Mouse (Mus musculus) testis, adult 2 months (tissue): Measurements from ENCODE around the gene Nudt22. TPM values are rescaled to one million over a fixed set of nuclear protein-coding genes. Genes with fewer than 3 reads are reported as not detected.

ENCODE experiments used
- H3K27ac ChIP-seq: fragments of 200-500 bp; 2 replicates; pipeline ENCODE4 v1.5.1; 2012; ENCODE audit warnings: low read depth, low read length; ENCODE audit not compliant: control insufficient read depth, insufficient read depth
- H3K27me3 ChIP-seq: fragments of 200-500 bp; 2 replicates; pipeline ENCODE4 v1.6.1; 2012; ENCODE audit warnings: mild to moderate bottlenecking, low read length, moderate library complexity; ENCODE audit not compliant: control insufficient read depth, insufficient read depth
- H3K36me3 ChIP-seq: fragments of 200-500 bp; 2 replicates; pipeline ENCODE4 v1.6.1; 2012; ENCODE audit warnings: mild to moderate bottlenecking, low read length; ENCODE audit not compliant: control insufficient read depth, insufficient read depth
- H3K4me1 ChIP-seq: fragments of 200-500 bp; 2 replicates; pipeline ENCODE4 v1.6.1; 2012; ENCODE audit warnings: low read length; ENCODE audit not compliant: control insufficient read depth, insufficient read depth
- H3K4me3 ChIP-seq: fragments of 200-500 bp; 2 replicates; pipeline ENCODE4 v1.5.1; 2012; ENCODE audit warnings: low read depth, mild to moderate bottlenecking, low read length, moderate library complexity, mixed read lengths; ENCODE audit not compliant: control insufficient read depth
- CTCF ChIP-seq: fragments of 200-500 bp; IDR thresholded peaks from 2 replicates; pipeline ENCODE4 v1.5.1; 2012; ENCODE audit warnings: low read depth, mild to moderate bottlenecking, inconsistent platforms, low read length, moderate library complexity; ENCODE audit not compliant: control insufficient read depth, insufficient read depth, insufficient replicate concordance
- POLR2A ChIP-seq: fragments of 200-500 bp; IDR thresholded peaks from 2 replicates; pipeline ENCODE4 v1.6.1; 2012; ENCODE audit warnings: low read depth, mild to moderate bottlenecking, inconsistent platforms, low read length, moderate library complexity; ENCODE audit not compliant: control insufficient read depth
- polyA plus RNA-seq: library from polyadenylated mRNA; depleted of rRNA; stranded (reverse); fragments of >200 nt; gene quantifications from 2 replicates; pipeline ENCODE4 v1.2.3, GENCODE M21; 2012; rRNA removed

Gene Nudt22
- polyA plus RNA-seq, 1 experiment = 8.6 TPM

GRCm38 (mm10) chr19:6948186-6948585 lies 47.7 kb downstream of the Nudt22 start:
- Histone ChIP-seq H3K36me3 (no peaks in the 10 kb centered on the region), H3K27me3 (no peaks in the 10 kb centered on the region), H3K4me3 (no peak overlapping the region), H3K27ac (no peak overlapping the region), H3K4me1 (peaks cover 20% of the 10 kb centered on the region)
- TF ChIP-seq CTCF (no peak), POLR2A (no peak)

- no peak for TF ChIP-seq POLR2A
- no peak for TF ChIP-seq CTCF
- Histone ChIP-seq H3K27ac (no peak overlapping the region), H3K36me3 (no peaks in the 10 kb centered on the region), H3K27me3 (no peaks in the 10 kb centered on the region), H3K4me1 (peaks cover 20% of the 10 kb centered on the region), H3K4me3 (no peak overlapping the region)
Observed at GRCm38 (mm10) chr19:6947742-6948141, 48.2 kb downstream of the Nudt22 start.

GRCm38 (mm10) chr19:6943709-6944108 lies 52.2 kb downstream of the Nudt22 start:
- TF ChIP-seq CTCF (no peak), POLR2A (no peak)
- peaks cover 13% of the 10 kb centered on the region for H3K4me1 ChIP-seq
- no peaks in the 10 kb centered on the region for H3K36me3 ChIP-seq
- no peak overlapping the region for H3K27ac ChIP-seq
- no peak overlapping the region for H3K4me3 ChIP-seq
- H3K27me3 ChIP-seq = no peaks in the 10 kb centered on the region

Other genes with a start within 250 kb of the Nudt22 start
- 12.5 and 16.4 TPM in 2 replicates for gene Rps6ka4, start 155.5 kb downstream of the Nudt22 start, polyA plus RNA-seq
- gene Ccdc88b, start 137.9 kb downstream of the Nudt22 start, polyA plus RNA-seq = 33.5 and 39.8 TPM in 2 replicates
- 52.9 and 64.6 TPM in 2 replicates for gene Trmt112, start 86.4 kb downstream of the Nudt22 start, polyA plus RNA-seq
- gene Prdx5, start 86.0 kb downstream of the Nudt22 start, polyA plus RNA-seq = 120 and 133 TPM in 2 replicates
- 13.3 and 16.6 TPM in 2 replicates for gene Esrra, start 74.3 kb downstream of the Nudt22 start, polyA plus RNA-seq
- 1,294 and 1,426 TPM in 2 replicates for gene Catsperz, start 70.7 kb downstream of the Nudt22 start, polyA plus RNA-seq
- 1.3 and 1.5 TPM in 2 replicates for gene Kcnk4, start 61.6 kb downstream of the Nudt22 start, polyA plus RNA-seq
- gene Bad, start 54.3 kb downstream of the Nudt22 start, polyA plus RNA-seq = 78.8 and 91.6 TPM in 2 replicates
- gene Gpr137, start 53.6 kb downstream of the Nudt22 start, polyA plus RNA-seq = 205 and 212 TPM in 2 replicates
- 139 and 154 TPM in 2 replicates for gene Ppp1r14b, start 21.1 kb downstream of the Nudt22 start, polyA plus RNA-seq
- 13.9 and 14.6 TPM in 2 replicates for gene Plcb3, start 19.6 kb downstream of the Nudt22 start, polyA plus RNA-seq
- 28.3 and 29.1 TPM in 2 replicates for gene Fkbp2, start 15.6 kb downstream of the Nudt22 start, polyA plus RNA-seq
- gene Vegfb, start 8.5 kb downstream of the Nudt22 start, polyA plus RNA-seq = 7.5 and 8.4 TPM in 2 replicates
- 109 and 123 TPM in 2 replicates for gene Dnajc4, start 3.5 kb downstream of the Nudt22 start, polyA plus RNA-seq
- gene Trpt1, start within 50 bp of the Nudt22 start, polyA plus RNA-seq = 6.6 and 6.7 TPM in 2 replicates
- 1.3 and 1.4 TPM in 2 replicates for gene Fermt3, start 23.4 kb upstream of the Nudt22 start, polyA plus RNA-seq
- 53.1 and 54.5 TPM in 2 replicates for gene Stip1, start 43.9 kb upstream of the Nudt22 start, polyA plus RNA-seq
- gene Macrod1, start 60.7 kb upstream of the Nudt22 start, polyA plus RNA-seq = 39.2 and 47.3 TPM in 2 replicates
- gene Flrt1, start 109.6 kb upstream of the Nudt22 start, polyA plus RNA-seq = 2.3 and 3.1 TPM in 2 replicates
- gene Otub1, start 210.2 kb upstream of the Nudt22 start, polyA plus RNA-seq = 49.4 and 49.9 TPM in 2 replicates
- gene Cox8a, start 221.5 kb upstream of the Nudt22 start, polyA plus RNA-seq = 117 and 148 TPM in 2 replicates
- 61.5 and 69.3 TPM in 2 replicates for gene Naa40, start 245.1 kb upstream of the Nudt22 start, polyA plus RNA-seq